Mouse (Mus musculus): ENCODE data around the gene Ltbr. TPM values are rescaled to one million over a fixed set of nuclear protein-coding genes. Genes with fewer than 3 reads are reported as not detected.
"Not testable (repeated sequence)": the region's sequence is repeated elsewhere in the genome, so short reads cannot be mapped to it uniquely, and the experiment has no call there.

Ltbr gene
- polyA plus RNA-seq, 1 experiment = not detected

DNA sequence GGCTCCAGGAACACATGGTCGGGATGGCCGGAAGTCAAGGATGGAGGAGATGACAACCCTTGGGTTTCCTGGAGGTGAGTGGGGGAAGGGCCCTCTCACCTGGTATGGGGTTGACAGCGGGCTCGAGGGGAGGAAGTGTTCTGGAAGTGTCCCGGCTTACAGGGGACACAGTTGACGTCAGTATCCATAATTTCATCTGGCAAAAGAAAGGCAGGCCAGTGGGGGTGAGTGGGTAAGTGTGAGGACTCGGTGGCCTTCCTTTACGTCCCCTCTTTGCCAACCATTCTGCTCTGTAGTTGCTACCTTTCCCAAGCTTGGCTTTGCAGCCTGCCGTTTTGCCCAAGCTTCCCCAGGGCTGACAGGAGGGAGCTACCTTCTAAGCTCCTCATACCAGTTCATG, 1.5 kb downstream of the Ltbr start:
- TF ChIP-seq POLR2A (IDR thresholded peaks at IDR 0.05; ENCODE audit: insufficient read depth, low read depth, low read length) = no peak
- TF ChIP-seq CTCF (IDR thresholded peaks at IDR 0.05; ENCODE audit: insufficient read depth, low read depth, low read length) = no peak
- WGBS = 85% methylated on average over 9 of the region's 9 CpGs
- peaks cover 13% of the 10 kb centered on the region for H3K4me1 ChIP-seq (ENCODE audit: control insufficient read depth, insufficient read depth, low read length)
- H3K4me3 ChIP-seq (ENCODE audit: insufficient read depth, low read depth, low read length) = no peak overlapping the region
- no peak overlapping the region for H3K27ac ChIP-seq (ENCODE audit: insufficient read depth, low read depth, low read length)

DNA sequence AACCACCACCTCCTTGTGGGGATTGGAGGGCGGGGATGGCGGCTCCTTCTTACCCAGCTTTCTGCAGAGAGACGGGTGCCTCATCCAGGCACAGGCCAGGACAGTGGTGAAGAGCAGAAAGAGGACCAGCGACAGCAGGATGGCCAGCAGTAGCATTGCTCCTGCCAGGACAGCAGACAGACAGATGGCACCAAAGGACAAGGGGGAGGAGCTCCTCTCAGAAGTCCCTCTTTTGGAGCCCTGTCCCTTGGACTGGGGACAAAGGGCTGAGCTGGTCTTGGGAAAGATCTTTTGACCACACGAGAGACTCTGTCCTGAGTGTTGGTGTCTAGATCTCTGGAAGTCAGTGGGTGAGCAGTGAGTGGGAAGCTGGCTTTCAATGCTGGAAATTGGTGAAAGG, 4.3 kb downstream of the Ltbr start:
- no peak overlapping the region for H3K27ac ChIP-seq (ENCODE audit: insufficient read depth, low read depth, low read length)
- H3K4me1 ChIP-seq (ENCODE audit: control insufficient read depth, insufficient read depth, low read length) = peaks cover 12% of the 10 kb centered on the region
- WGBS = 78% methylated on average over 5 of the region's 5 CpGs
- TF ChIP-seq POLR2A (IDR thresholded peaks at IDR 0.05; ENCODE audit: insufficient read depth, low read depth, low read length) (no peak), CTCF (IDR thresholded peaks at IDR 0.05; ENCODE audit: insufficient read depth, low read depth, low read length) (no peak)
- H3K4me3 ChIP-seq (ENCODE audit: insufficient read depth, low read depth, low read length) = no peak overlapping the region

DNA sequence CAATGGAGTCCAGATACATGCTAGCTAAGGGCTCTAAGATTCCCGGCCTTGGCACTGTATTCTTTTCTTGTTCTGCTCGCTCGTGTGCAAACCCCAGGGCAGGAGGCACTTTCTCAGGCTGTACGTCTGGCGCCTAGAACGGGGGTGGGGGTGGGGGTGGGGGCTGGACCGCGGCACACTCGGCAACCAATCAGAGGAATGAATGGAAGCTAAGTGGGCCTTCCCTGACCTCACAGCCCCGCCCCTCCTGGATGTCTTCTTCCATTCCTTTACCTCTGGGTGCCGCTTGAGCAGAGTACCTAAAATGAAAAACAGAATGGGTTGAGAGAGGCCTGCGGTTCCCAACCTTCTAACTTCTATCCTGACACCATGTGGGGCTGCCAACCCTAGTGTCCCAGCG, 4.8 kb downstream of the Ltbr start:
- Histone ChIP-seq H3K27ac (ENCODE audit: insufficient read depth, low read depth, low read length) (no peak overlapping the region), H3K4me1 (ENCODE audit: control insufficient read depth, insufficient read depth, low read length) (peaks cover 7% of the 10 kb centered on the region), H3K4me3 (ENCODE audit: insufficient read depth, low read depth, low read length) (no peak overlapping the region)
- 42% methylated on average over 13 of the region's 13 CpGs for WGBS
- no peak for TF ChIP-seq CTCF (IDR thresholded peaks at IDR 0.05; ENCODE audit: insufficient read depth, low read depth, low read length)
- TF ChIP-seq POLR2A (IDR thresholded peaks at IDR 0.05; ENCODE audit: insufficient read depth, low read depth, low read length) = no peak

DNA sequence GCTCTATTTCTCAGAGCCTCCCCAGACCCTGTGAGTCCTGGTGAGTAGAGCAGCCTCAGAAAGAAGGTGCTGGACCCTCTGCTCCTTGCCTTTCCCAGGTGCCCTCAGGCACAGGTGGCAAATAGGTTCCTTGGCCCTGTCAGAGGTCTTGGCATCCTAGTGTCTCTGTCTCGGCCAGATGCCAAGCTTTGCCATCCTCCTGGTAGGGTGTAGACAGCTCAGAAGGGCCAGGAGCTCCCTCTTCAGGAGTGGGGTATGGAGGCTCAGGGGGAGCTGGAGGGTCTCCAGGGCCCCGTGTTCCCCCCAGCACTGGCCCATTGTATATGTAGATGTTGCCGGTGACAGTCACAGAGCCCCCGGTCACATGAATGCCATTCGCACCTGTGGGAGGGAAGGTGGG, 6.6 kb downstream of the Ltbr start:
- no peaks in the 10 kb centered on the region for H3K4me1 ChIP-seq (ENCODE audit: control insufficient read depth, insufficient read depth, low read length)
- H3K27ac ChIP-seq (ENCODE audit: insufficient read depth, low read depth, low read length) = no peak overlapping the region
- TF ChIP-seq CTCF (IDR thresholded peaks at IDR 0.05; ENCODE audit: insufficient read depth, low read depth, low read length) (no peak), POLR2A (IDR thresholded peaks at IDR 0.05; ENCODE audit: insufficient read depth, low read depth, low read length) (no peak)
- H3K4me3 ChIP-seq (ENCODE audit: insufficient read depth, low read depth, low read length) = no peak overlapping the region
- 94% methylated on average over 5 of the region's 5 CpGs for WGBS

DNA sequence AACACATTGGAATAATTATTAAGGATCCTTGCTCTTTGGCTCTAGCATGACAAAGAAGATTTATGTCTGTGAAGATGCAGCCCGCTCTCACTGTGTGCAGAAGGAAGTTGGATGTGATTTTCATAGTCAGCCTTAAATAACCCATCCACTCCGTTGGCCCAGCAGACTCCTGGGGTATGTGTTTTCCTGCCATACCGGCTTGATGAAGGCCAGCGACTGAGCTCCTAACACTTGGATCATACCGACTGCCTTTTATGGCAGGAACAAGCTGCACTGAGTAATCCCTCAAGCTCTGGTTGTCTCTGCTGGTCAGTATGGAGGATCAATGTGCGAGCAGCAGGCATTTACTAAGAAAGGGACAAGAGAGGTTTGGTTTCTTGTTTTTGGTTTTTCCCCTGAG, 8.2 kb downstream of the Ltbr start:
- 91% methylated on average over 6 of the region's 6 CpGs for WGBS
- no peaks in the 10 kb centered on the region for H3K4me1 ChIP-seq (ENCODE audit: control insufficient read depth, insufficient read depth, low read length)
- no peak for TF ChIP-seq POLR2A (IDR thresholded peaks at IDR 0.05; ENCODE audit: insufficient read depth, low read depth, low read length)
- TF ChIP-seq CTCF (IDR thresholded peaks at IDR 0.05; ENCODE audit: insufficient read depth, low read depth, low read length) = no peak
- no peak overlapping the region for H3K27ac ChIP-seq (ENCODE audit: insufficient read depth, low read depth, low read length)
- H3K4me3 ChIP-seq (ENCODE audit: insufficient read depth, low read depth, low read length) = no peak overlapping the region

DNA sequence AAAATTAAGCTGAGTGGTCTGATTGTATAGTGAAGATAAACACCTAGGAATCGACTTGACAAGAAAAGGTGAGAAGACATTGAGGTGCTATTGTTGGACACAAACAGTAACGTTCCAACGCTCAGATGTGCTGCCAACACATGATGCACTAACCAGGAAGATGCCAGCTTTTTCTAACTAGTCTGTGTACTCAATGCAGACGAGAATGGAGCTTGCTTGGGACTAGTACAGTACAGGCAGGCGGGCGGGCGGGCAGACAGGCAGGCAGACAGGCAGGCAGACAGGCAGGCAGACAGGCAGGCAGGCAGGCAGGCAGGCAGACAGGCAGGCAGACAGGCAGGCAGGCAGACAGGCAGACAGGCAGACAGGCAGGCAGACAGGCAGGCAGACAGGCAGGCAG, 9.3 kb downstream of the Ltbr start:
- WGBS = 86% methylated on average over 7 of the region's 7 CpGs
- H3K4me3 ChIP-seq (ENCODE audit: insufficient read depth, low read depth, low read length); H3K4me1 ChIP-seq (ENCODE audit: control insufficient read depth, insufficient read depth, low read length); H3K27ac ChIP-seq (ENCODE audit: insufficient read depth, low read depth, low read length): not testable (repeated sequence)

DNA sequence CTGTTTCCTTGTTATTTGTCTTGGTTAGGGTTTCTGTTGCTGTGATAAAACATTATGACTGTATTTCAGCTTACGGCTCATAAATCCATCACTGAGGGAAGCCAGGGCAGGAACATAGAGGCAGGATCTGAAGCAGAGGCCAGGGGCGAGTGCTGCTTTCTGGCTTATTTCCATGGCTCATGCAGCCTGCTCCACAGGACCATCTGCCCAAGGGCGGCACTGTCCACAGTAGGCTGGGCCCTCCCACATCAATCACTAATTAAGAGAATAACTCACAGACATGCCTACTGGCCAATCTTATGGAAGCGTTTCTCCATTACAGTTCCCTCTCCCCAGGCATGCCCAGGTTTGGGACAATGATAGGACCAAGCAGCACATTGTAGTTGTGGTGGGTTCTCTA, 10.4 kb downstream of the Ltbr start:
- Histone ChIP-seq H3K27ac (ENCODE audit: insufficient read depth, low read depth, low read length) (no peak overlapping the region), H3K4me3 (ENCODE audit: insufficient read depth, low read depth, low read length) (no peak overlapping the region), H3K4me1 (ENCODE audit: control insufficient read depth, insufficient read depth, low read length) (no peaks in the 10 kb centered on the region)
- no peak for TF ChIP-seq CTCF (IDR thresholded peaks at IDR 0.05; ENCODE audit: insufficient read depth, low read depth, low read length)
- TF ChIP-seq POLR2A (IDR thresholded peaks at IDR 0.05; ENCODE audit: insufficient read depth, low read depth, low read length) = no peak
- 82% methylated on average over 4 of the region's 4 CpGs for WGBS

DNA sequence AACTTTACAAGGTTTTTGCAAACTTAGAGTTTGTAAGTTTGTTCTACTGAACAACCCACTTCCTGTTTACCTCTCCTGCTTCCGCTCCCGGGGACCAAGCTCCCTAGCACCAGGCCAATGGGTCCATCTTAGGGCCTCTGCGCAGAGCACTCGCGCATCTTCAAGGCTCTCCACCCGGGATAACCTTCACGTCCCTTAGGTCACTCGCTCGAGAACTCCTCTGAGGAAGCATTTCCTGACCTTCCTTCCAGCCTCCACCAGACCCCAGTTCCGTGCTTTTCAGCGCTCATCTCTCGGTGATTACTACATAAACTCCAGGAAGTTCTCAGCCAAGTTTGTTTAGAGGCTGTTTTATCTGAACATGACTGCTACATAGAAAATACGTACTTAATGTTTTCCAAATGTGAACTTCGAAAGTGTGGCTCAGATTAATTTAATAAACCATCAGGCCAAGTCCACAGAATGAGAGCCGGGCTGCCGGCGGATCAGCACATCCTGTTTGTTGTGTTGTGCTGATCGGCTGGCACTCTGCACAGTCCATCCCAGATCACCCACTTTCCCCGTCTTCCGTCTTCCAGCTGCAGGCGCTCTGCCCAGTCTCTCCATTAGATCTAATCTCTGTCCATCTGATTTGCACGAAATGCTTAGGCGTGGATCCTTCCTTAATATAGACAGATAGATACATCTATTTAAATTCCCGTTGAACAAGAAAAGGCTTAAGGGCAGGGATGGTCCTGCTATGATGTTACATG, 11.3 kb downstream of the Ltbr start:
- H3K27ac ChIP-seq (ENCODE audit: insufficient read depth, low read depth, low read length) = no peak overlapping the region
- no peak for TF ChIP-seq POLR2A (IDR thresholded peaks at IDR 0.05; ENCODE audit: insufficient read depth, low read depth, low read length)
- no peak for TF ChIP-seq CTCF (IDR thresholded peaks at IDR 0.05; ENCODE audit: insufficient read depth, low read depth, low read length)
- WGBS = 87% methylated on average over 24 of the region's 24 CpGs
- H3K4me1 ChIP-seq (ENCODE audit: control insufficient read depth, insufficient read depth, low read length) = no peaks in the 10 kb centered on the region
- H3K4me3 ChIP-seq (ENCODE audit: insufficient read depth, low read depth, low read length) = no peak overlapping the region

DNA sequence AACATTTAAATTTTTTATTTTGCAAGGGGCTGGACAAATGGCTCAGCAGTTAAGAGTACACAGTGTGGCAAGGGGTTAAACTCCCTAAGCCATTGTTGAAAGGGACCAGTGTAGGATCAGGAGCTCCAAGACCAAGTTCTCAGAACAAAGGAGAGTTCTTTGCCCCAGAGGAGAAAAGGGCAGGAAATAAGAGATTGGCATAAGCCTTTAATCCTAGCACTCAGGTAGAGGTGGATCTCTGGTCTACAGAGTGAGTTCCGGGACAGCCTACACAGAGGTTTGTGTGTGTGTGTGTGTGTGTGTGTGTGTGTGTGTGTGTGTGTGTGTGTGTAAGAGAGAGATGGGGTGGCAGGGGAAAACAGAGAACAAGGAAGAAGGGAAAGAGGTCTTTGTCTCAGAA, 12.7 kb downstream of the Ltbr start:
- no peak overlapping the region for H3K4me3 ChIP-seq (ENCODE audit: insufficient read depth, low read depth, low read length)
- WGBS = 85% methylated on average over 1 of the region's 1 CpGs
- TF ChIP-seq CTCF (IDR thresholded peaks at IDR 0.05; ENCODE audit: insufficient read depth, low read depth, low read length) = no peak
- TF ChIP-seq POLR2A (IDR thresholded peaks at IDR 0.05; ENCODE audit: insufficient read depth, low read depth, low read length) = no peak
- no peak overlapping the region for H3K27ac ChIP-seq (ENCODE audit: insufficient read depth, low read depth, low read length)
- H3K4me1 ChIP-seq (ENCODE audit: control insufficient read depth, insufficient read depth, low read length) = no peaks in the 10 kb centered on the region
